Mouse (Mus musculus) natural killer cell, adult 2 months (primary cell): ENCODE data around the gene Dolpp1.

ENCODE experiments used
- DNase-seq, 2 experiments: peaks; one replicate each; pipeline ENCODE4 v3.0.0; 2022; ENCODE audit warnings: low spot score in 2 of 2

Dolpp1 gene

DNA sequence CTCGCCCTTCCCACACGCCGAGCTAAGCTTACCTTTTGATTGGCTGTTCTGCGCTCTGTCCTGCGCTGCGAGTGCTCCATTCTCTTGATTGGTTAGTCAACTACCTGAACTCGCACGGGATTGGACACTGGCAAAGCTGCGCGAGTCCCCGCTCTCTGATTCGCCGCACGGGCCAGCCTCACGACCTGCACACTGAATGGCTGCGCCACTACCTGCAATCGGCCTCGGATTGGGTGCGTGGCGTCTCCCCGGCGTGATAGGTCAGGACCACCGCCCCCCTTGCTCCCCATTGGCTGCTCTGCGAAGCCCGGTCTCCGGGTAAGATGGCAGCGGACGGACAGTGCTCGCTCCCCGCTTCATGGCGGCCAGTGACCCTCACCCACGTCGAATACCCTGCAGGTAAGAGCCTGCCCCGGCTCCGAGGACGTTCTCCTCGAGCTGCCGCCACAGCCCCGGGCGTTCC is at the start of gene Dolpp1:
TSS of gene Dolpp1 (plus strand) at position 141 of the 463 bp plus-strand sequence.
- peak; percentile 98 for DNase-seq

DNA sequence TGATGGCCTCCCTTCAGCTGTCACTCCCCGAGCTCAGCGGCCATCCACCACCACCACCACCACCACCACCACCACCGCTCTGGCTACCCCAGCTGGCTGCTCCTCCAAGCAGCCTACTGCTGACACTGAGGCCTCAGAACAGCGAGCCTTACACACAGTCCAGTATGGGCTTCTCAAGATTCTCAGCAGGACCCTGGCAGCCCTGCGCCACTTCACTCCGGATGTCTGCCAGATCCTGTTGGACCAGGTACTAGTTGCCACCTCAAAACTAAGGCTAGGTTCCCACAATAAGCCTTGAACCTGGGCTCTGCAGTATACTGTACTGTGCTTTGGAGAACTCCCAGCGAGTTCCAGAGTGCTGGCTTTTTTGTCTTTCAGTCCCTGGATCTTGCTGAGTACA is 49.5 kb upstream of the Dolpp1 start:
- no peak for DNase-seq

DNA sequence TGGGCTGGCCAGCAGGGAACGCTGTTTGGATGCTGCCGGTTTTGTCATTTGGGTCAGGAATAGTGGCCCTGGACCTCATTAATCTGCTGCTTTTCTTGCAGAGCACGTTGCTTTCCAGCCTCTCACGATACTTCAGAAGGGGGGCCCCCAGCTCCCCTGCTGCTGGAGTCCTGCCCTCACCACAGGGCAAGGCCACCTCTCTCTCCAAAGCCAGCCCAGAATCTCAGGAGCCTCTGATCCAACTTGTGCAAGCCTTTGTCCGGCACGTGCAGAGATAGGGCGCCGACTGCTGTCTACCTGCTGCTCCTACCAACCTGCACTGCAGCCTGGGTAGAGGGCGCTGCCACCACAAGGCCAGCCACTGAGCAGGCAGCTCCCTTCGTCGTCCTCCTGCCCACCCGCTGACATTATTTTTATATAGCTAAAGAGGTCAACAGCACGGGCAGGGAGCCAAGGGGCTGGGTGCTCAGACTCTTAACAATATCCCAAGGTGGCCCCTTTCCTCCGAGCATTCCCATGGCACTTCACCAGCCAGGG is 48.4 kb upstream of the Dolpp1 start:
- no peak for DNase-seq

DNA sequence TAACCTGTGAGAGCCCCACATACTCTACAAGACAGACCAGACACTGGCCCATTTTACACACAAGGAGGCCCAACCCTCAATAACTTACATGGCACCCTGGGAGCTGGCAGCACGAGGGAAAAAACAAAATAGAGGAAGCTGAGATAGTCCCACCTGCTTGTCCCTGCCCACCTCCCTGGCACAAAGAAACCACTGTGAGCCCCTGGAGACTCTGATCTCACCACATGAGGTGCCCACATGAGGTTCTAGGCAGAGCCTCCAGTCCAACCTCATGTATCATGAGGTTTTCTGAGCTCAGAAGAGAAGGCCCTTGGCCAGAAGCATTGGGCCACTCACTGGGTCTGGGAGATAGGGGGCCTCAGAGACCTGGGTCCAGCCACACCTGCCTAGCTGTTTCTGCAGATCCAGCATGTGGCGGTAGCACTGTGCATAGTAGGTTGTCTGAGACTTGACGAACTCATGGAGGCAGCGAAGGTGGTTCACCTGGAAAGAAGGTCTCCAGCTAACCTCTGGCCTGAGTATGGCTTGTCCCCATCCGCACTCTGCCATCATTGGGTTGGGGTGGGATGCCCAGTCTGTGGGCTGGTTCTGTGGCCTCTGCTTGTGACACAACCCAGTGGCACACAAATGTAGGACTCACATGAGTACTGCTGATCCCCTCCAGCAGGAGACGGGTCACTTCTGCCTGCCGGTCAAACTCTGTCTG is 45.9 kb upstream of the Dolpp1 start:
- peak in 1 of 2 experiments; percentile 37 for DNase-seq

DNA sequence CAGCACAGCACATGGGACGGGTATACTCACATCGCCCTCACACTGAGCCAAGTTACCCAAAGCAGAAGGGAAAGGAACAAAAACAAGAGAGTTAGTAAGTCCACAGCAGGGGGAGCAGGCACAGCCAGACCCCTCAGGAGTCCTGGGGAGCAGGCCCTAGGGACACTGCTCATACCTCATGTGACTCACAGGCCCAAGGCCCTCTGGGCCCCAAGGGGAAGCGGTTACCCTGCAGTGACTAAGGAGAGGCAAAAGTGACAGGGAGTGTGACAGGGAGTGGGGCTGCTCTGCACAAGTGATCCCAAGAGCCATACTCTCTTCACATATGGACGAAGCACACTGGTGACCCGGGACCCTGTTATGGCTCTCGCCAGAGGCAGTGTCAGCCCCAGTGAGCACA is 42.9 kb upstream of the Dolpp1 start:
- no peak for DNase-seq

DNA sequence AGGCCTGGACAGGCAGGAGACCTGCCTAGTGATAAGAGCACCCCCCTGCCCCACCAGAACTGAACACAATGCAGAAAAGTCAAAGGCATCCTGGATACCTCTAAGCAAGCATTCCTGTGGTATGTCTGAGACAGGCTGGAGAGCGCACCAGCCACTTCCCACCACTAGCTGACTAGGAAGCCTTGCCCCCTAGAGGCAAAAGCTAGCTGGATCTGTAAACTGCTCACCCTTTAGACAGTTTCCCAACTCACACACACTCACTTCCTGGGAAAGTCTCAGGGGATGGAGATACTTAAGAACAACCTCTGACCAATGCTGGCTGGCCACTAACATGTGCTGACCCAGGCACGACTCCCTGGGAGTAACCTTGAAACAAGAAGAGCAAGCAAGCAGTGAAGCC is 40.9 kb upstream of the Dolpp1 start:
- no peak for DNase-seq

DNA sequence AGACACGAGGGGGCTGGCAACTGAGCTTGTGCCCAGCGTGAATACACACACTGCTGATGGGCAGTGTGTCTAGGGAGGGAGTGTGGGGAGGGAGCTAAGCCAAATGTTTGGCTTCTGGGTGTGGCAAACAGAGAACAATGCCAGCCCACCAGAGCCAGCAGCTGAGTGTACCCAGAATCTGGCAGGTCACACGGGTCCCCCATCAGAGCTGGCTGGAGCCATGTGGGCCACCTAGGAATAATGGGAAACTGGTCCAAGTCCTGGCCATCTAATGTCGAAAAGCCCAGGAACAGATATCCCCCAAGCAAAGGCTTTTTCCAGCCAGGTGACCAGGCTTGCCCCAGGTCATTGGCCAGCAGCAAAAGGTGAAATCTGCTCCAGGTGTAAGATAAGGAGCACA is 36.2 kb upstream of the Dolpp1 start:
- no peak for DNase-seq

DNA sequence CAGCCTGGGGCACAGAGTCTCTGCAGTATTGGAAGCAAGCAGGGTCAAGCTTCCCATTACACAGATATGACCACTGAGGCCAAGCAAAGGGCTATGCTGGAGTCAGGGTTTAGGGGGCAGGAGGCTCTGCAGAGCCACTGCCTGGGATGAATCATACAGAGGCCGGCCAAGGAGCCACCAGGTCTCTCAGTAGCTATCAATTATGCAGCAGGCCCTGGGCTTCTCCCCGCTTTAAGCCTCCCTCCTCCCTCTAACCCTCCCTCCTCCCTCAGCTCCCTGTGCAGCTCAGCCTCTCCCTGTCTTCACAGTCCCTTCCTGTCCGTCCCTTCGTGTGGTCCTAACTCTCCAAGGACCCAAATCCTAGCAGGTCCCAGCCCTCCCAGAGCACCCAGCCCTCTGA is 35.8 kb upstream of the Dolpp1 start:
- no peak for DNase-seq

DNA sequence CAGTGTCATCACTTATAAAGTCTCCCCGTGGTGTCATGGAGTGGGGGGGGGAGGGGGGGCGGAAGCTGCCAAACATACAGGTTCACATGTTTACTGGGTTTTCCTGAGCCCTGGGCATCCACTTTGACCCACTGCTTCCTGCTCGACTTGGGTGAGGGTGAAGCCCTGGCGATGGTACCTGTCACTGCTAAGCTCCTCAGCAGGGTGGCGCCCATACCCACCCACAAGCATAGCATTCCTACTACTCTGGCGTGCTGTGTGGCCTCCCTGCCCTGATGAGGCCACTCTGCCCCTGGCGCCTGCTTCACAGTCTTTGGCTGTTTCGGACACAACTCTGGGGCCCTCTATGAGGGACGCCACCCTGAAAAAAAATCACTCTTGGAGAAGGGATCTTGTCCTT is 35.1 kb upstream of the Dolpp1 start:
- DNase-seq = no peak

DNA sequence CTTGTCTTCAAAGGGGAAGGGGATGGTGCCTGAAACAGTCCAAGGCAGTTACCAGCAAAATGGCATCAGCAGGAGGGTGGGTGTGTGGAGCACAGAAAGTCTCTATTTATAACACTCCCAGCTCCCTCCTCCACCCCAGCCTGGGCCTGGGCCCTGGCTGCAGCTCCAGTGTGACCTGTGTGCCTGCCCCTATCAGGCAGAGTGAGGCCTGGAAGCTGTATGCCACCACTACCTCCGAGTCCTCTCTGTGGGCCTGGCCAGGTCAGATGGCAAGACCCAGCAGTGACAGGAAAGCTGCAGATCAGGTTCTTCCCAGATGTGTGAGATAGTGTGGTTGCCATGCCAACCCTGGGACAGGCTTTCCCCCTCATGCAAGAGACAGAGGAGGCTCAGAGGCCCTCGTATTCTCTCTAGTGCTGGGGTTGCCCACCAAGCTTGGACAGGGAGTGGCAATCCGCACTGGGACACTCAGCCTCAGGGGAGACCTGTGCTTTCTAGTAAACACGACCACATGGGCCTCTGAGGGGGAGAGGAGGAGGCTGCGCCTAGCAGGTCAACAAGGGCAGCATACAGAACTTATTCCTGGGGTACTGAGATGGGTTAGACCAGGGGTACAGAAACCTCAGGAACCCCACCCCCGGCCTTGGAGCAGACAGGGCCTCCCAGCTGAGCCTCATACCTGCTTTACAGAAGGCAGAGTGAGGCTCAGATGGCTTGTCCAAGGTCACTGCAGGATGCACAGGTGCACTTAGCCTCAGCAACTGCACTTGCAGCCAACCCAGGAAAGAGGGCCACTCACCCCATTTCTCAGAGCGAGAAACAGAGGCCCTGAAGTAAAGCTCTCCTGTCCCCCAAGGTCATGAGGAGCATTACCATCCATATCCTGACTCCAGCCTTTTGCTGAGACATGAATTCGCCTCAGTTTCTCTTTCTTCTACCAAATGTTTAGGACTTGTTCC is 34.2 kb upstream of the Dolpp1 start:
- no peak for DNase-seq

DNA sequence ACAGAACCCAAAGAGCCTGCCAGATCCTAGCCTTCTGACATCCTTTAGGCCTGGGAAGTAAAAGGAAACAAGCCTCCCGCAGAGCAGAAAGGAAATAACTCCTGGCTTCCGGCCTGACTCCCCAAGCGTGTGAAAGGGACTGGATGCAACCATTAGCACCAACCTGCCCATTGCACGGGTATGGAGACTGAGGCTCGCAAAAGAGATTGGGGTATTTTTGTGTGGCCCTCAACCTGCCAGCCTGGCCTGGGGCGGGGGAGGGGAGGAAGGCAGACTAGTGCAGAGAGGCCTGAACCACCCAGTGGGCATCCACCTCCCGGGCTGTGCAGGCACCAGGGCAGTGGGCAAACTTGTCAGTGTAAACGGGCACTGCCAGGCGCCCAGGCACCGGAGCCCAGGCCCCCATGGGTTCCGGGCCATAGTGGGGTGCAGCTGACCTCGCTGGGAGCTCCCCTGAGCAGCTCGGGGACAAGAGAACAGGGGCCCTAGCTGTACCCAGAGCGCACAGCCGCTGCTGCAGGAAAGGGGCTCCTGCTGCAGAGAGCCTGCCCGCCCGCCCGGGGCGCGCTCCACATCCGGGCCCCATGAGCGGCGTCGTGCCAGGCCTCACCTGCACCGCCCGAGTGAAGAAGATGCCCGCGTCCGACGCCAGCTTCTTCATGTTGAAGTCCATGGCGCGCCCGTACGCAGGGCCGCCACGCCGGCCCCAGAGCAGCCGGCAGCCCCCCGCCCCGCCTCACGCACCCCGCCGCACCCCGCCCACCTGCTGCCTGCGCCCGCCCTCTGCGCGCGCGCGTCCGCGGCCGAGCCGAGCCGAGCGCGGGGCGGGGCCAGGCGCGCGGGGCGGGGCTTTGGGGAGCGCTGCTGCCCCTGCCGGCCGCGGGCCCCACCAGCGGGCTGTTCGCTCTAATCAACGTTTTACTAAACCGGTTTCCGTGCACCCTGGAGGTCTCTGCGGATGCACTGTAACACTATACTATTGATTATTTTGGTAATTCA is 33.2 kb upstream of the Dolpp1 start, which contains the start of gene Sh3glb2:
TSS of gene Sh3glb2 (minus strand) at position 805 of the 999 bp plus-strand sequence.
- peak; percentile 70 to 83 for DNase-seq

DNA sequence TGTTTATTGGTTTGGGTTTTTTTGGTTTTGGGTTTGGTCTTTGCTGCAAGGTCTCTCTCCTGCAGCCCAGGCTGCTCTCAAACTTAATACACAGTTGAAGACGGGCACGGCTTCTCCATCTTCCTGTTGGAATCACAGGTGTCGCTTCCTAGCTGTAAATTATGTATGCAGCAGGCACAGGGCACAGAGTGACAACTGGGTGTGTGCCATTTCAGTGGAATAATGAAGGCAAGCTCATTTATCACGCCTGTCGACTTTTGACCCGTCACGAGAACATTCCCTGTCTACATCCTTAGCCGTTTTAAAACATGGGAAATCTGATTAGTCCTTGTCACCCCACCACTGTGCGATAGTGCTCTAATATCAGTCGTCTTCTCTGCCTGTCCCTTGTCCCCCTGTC is 31.4 kb upstream of the Dolpp1 start:
- DNase-seq = no peak

DNA sequence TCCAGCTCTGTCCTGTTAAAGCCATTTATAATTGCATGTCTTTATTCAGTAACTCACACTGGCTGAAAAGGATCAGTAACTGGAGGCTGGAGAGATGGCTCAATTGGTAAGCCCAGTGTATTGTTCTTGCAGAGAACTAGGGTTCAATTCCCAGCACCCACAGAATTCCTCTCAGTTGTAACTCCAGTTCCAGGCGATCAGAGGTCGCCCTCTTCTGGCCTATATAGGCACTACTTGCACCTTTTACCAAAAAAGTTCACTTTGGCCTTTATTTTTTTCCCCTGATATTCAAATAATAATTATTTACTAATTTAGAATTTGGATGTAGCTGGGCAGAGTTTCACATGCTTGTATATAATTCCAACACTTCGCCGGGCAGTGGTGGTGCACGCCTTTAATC is 29.2 kb upstream of the Dolpp1 start:
- DNase-seq = no peak

DNA sequence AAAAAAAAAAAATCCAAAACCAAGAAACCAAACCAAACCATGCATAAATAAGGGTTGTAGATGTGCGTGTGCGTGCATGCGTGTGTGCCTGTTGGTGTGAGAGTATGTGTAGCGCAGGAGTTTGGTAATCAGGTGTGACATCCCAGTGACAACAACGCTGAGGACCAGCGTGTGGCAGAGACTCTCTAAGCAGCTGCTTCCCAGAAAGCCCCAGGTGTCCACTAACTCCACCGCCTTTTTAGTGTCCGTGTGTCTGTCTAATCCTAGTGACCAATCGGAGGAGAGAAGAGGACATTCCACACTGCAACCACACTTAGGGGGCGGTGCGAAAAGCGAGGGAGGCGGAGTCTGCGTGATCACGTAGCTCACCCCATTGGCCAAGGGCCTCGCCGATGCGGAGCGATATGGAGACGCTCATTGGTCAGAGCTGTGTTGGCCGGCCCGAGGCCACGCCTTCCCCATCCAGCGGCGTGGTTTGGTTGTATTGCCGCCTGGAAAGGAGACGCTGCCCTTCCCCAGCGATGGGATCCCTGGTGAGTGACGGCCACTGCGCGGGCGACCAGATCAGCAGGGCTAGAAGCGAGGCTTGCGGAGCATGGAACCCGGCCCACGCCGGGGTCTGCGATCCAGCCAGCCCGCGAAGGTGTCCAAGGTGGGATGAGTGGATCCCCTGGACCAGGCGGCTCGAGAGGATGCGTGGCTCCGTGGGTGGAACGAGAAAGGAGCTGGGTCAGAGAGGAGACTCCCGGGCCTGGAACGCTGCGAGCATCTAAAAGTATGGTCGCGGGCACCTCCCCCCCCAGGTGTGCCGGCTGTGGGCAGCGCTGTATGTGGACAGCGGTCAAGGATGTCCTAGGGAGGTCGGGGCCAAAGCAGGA is 28.0 kb upstream of the Dolpp1 start, which contains the start of gene Miga2:
TSS of gene Miga2 (plus strand) at position 461 of the 878 bp plus-strand sequence.
- peak; percentile 96 to 98 for DNase-seq

DNA sequence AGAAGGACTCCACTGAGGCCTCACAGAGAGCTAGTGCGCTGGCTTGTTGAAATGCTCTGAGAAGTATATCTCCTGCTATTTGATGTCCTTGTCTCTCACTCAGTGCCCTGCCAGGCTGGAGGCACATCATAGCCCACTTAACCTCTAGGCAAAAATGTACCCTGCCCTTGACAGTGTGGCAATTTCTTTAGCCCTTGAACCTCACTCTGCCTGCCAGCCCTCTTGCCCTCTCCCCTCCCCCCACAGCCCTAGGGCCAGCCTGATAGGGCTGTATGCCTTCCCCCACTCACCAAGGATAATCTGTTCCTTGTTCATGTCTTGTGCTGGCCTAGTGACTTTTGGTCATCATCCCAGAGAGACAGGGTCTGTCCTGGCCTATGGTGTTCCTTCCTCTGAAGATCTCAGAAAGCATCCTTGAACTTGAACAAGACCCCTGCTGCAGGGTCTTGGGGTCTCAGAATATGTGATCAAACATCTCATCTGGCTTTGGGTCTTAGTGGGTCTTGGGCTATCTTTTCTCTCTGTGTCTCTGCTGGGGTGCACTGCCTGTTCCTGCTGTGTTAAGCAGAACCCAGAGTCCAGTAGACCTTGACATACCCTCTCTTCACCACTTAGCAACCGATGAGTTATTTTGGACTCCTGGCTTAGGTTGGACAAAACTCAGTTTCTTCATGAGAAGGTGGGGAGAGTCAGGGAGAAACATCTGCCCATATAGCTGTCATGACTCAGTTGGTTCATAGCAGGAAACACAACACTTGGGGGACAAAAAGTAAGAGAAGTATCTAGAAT is 26.6 kb upstream of the Dolpp1 start:
- no peak for DNase-seq

DNA sequence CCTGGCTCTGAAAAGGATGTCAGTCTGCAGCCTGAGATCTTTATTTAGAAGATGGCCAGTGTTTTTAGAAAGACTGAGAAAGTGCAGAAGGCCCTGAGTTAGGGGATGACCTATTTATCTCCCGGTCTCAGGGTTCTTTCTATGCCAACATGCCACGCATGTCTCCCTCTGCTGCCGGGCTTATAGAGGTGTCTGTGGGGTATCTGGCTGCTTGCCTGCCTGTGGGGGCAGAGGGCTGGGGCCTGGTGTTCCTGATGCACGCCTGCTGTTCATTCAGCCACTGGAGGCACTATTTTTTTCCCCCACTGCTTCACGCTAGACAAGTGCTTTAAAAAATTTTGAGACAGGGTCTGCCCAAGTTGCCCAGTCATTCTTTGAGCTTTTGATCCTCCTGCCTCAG is 25.9 kb upstream of the Dolpp1 start:
- DNase-seq = no peak

DNA sequence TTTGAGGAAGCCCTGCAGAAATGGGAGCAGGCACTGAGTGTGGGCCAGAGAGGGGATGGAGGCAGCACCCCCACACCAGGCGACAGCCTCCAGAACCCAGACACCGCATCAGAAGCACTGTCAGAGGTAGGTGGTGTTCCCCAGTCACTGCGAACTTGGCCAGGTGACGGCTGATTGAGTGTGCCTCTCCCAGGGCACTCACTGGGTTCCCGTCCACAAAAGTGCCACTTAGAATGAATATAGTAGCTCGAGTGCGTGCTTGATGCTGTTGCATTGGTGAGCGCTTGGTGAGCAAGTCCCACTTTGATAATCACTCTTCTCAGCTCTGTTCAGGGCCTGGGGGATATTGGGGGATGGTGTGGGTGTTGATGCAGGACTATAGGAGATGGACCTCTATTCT is 20.5 kb upstream of the Dolpp1 start:
- DNase-seq = no peak

DNA sequence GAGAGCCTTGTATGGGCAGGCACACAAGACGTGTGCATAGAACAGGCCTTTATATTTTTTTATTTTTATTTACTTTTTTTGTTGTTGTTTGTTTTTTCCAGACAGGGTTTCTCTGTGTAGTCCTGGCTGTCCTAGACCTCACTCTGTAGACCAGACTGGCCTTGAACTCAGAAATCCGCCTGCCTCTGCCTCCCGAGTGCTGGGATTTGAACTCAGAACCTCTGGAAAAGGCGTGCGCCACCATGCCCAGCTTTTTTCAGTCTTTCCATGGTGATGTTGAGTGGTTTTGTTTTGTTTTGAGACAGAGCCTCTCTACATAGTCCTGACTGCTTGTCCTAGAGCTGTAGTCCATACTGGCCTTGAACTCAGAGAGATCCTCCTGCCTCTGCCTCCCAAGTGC is 19.3 kb upstream of the Dolpp1 start:
- DNase-seq = no peak

DNA sequence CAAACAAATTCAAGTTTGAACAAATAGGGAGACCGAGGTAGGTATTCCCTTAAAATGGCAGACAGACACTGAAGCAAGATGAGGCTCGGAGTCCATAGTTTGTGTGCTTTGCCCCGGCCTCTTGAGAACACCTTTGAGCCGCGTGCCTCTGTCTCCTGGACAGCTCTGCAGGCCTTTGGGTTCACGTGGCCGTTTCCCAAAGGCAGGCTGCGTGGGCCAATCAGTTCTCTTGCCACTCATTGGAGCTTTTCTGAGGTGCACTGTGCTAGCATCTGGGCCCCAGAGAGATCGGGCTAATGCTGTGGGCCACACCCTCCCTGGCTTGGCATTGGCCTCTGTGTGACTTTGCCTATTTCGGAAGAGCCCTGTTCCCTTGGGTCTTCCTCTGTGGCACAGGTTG is 16.2 kb upstream of the Dolpp1 start:
- no peak for DNase-seq
